Comparison of ENCODE assay signal across 22 mouse cellular contexts in genomic region chr9:48593915-48594314, GRCm38 (mm10). TPM values are rescaled to one million over a fixed set of nuclear protein-coding genes. Genes with fewer than 3 reads are reported as not detected.
DNase-seq lines count a peak whose midpoint lies in the region; ATAC-seq and TF ChIP-seq lines count a peak whose summit lies in the region.
"Had no signal": no experiment of that assay in that cellular context is flagged by ENCODE, and none has a peak within 500 bp of the region (broad histone marks: within the 10 kb centered on the region; RNA-seq: fewer than 3 reads in every experiment).

No protein-coding gene starts in this region.

- no peak overlapping the region for H3K27ac ChIP-seq in heart, embryonic 10.5 days
- H3K27ac ChIP-seq in heart, embryonic 11.5 days (ENCODE audit: low read depth, low read length): no peak overlapping the region
- H3K27ac ChIP-seq in liver, embryonic 14.5 days: no peak overlapping the region
- no peak overlapping the region for H3K27ac ChIP-seq in liver, embryonic 11.5 days (ENCODE audit: low read depth, low read length)
- H3K27ac ChIP-seq: embryonic facial prominence, embryonic 12.5 days; hindbrain, embryonic 13.5 days; intestine, embryonic 15.5 days; liver, embryonic 13.5 days; midbrain, embryonic 15.5 days had no signal

- no peaks in the 10 kb centered on the region for H3K9me3 ChIP-seq in heart, embryonic 10.5 days
- H3K9me3 ChIP-seq in heart, embryonic 11.5 days (replicated peaks; ENCODE audit: control insufficient read depth, low read length): no peaks in the 10 kb centered on the region
- H3K9me3 ChIP-seq in liver, embryonic 14.5 days (ENCODE audit: control insufficient read depth, low read length): no peaks in the 10 kb centered on the region
- no peaks in the 10 kb centered on the region for H3K9me3 ChIP-seq in liver, embryonic 11.5 days (ENCODE audit: control insufficient read depth, low read length)
- H3K9me3 ChIP-seq: embryonic facial prominence, embryonic 12.5 days; hindbrain, embryonic 13.5 days; intestine, embryonic 15.5 days; liver, embryonic 13.5 days; megakaryocyte, embryonic 14.5 days; midbrain, embryonic 15.5 days had no signal

- no peak overlapping the region for H3K4me3 ChIP-seq in heart, embryonic 10.5 days
- no peak overlapping the region for H3K4me3 ChIP-seq in heart, embryonic 11.5 days (ENCODE audit: low read depth, low read length)
- H3K4me3 ChIP-seq in liver, embryonic 14.5 days (ENCODE audit: insufficient read depth in 1 of 2, low read depth in 2 of 2, low read length in 2 of 2): no peak overlapping the region
- H3K4me3 ChIP-seq in liver, embryonic 11.5 days (ENCODE audit: low read depth, low read length): no peak overlapping the region
- H3K4me3 ChIP-seq: embryonic facial prominence, embryonic 12.5 days; erythroblast, embryonic 14.5 days; hindbrain, embryonic 13.5 days; intestine, embryonic 15.5 days; liver, embryonic 13.5 days; megakaryocyte, embryonic 14.5 days; midbrain, embryonic 15.5 days had no signal

- no peak for TF ChIP-seq EP300 in liver, embryonic 14.5 days (IDR thresholded peaks at IDR 0.05; ENCODE audit: low read depth)

- TF ChIP-seq CTCF in liver, embryonic 14.5 days (IDR thresholded peaks at IDR 0.05; ENCODE audit: low read depth): 0 out of 2 replicates have a peak, but pooled peaks have one; percentile 8

- no peak overlapping the region for H3K9ac ChIP-seq in heart, embryonic 11.5 days (ENCODE audit: low read depth, low read length)
- H3K9ac ChIP-seq in liver, embryonic 14.5 days (replicated peaks): no peak overlapping the region
- no peak overlapping the region for H3K9ac ChIP-seq in liver, embryonic 11.5 days (ENCODE audit: low read depth, low read length)
- H3K9ac ChIP-seq: embryonic facial prominence, embryonic 12.5 days; hindbrain, embryonic 13.5 days; intestine, embryonic 15.5 days; liver, embryonic 13.5 days; midbrain, embryonic 15.5 days had no signal

- no peak for ATAC-seq in heart, embryonic 11.5 days (replicated peaks; ENCODE audit: insufficient number of reproducible peaks, low FRiP score, low TSS enrichment)
- ATAC-seq in liver, embryonic 14.5 days (ENCODE audit: insufficient read depth): no peak
- ATAC-seq in liver, embryonic 11.5 days (replicated peaks; ENCODE audit: low FRiP score): no peak
- peak; percentile 90 for ATAC-seq in granulocyte monocyte progenitor cell, adult 5-6 weeks (replicated peaks; ENCODE audit: poor library complexity, severe bottlenecking)
- no peak for ATAC-seq in megakaryocyte-erythroid progenitor cell, adult 5-6 weeks (replicated peaks; ENCODE audit: low FRiP score, low TSS enrichment, poor library complexity, severe bottlenecking)
- ATAC-seq: forebrain, embryonic 14.5 days; intestine, embryonic 15.5 days; midbrain, embryonic 15.5 days had no signal

- H3K27me3 ChIP-seq in heart, embryonic 10.5 days (ENCODE audit: insufficient read depth, poor library complexity, severe bottlenecking): peaks cover 16% of the 10 kb centered on the region; the same call in 1 of the 2 replicates
- no peaks in the 10 kb centered on the region for H3K27me3 ChIP-seq in heart, embryonic 11.5 days (ENCODE audit: control insufficient read depth, insufficient read depth, low read length)
- no peaks in the 10 kb centered on the region for H3K27me3 ChIP-seq in liver, embryonic 14.5 days (ENCODE audit: control insufficient read depth, insufficient read depth, low read length)
- H3K27me3 ChIP-seq in liver, embryonic 11.5 days (replicated peaks; ENCODE audit: control insufficient read depth, insufficient read depth, low read length): no peaks in the 10 kb centered on the region; the same call in 1 of the 2 replicates
- H3K27me3 ChIP-seq: hindbrain, embryonic 13.5 days; intestine, embryonic 15.5 days; midbrain, embryonic 15.5 days had no signal

- WGBS in heart, embryonic 10.5 days: 52% methylated on average over 8 of the region's 8 CpGs
- 59% methylated on average over 8 of the region's 8 CpGs for WGBS in heart, embryonic 11.5 days (ENCODE audit: insufficient replicate concordance)
- WGBS in liver, embryonic 14.5 days (ENCODE audit: insufficient replicate concordance): 39% methylated on average over 8 of the region's 8 CpGs
- WGBS in liver, embryonic 11.5 days: 48% methylated on average over 8 of the region's 8 CpGs

- DNase-seq in heart, embryonic 10.5 days (ENCODE audit: low spot score): peak; percentile 67
- DNase-seq in liver, embryonic 14.5 days (ENCODE audit: low read depth in 3 of 3, low spot score in 3 of 3): no peak
- no peak for DNase-seq in liver, embryonic 11.5 days (ENCODE audit: low spot score)
- DNase-seq in neural tube, embryonic 10.5 days (ENCODE audit: extremely low spot score, low spot score): no peak
- DNase-seq: B cell, adult 2 months; cerebellum, adult 9-10 months; left cerebral cortex, postnatal 4 days; liver, embryonic 13.5 days; right cerebral cortex, postnatal 14 days; spleen, adult 18-20 months; thymus, adult 2 months had no signal

- H3K36me3 ChIP-seq in heart, embryonic 10.5 days: no peaks in the 10 kb centered on the region
- no peaks in the 10 kb centered on the region for H3K36me3 ChIP-seq in heart, embryonic 11.5 days (ENCODE audit: control insufficient read depth, insufficient read depth, low read length)
- H3K36me3 ChIP-seq in liver, embryonic 14.5 days (replicated peaks; ENCODE audit: control insufficient read depth, insufficient read depth, low read depth): no peaks in the 10 kb centered on the region
- H3K36me3 ChIP-seq in liver, embryonic 11.5 days (ENCODE audit: control insufficient read depth, insufficient read depth, low read length): no peaks in the 10 kb centered on the region
- H3K36me3 ChIP-seq: embryonic facial prominence, embryonic 12.5 days; hindbrain, embryonic 13.5 days; intestine, embryonic 15.5 days; liver, embryonic 13.5 days; midbrain, embryonic 15.5 days had no signal

- H3K4me2 ChIP-seq in heart, embryonic 11.5 days: no peak overlapping the region
- H3K4me2 ChIP-seq in liver, embryonic 14.5 days (ENCODE audit: low read depth): no peak overlapping the region
- H3K4me2 ChIP-seq in liver, embryonic 11.5 days: no peak overlapping the region
- H3K4me2 ChIP-seq: embryonic facial prominence, embryonic 12.5 days; hindbrain, embryonic 13.5 days; intestine, embryonic 15.5 days; liver, embryonic 13.5 days; midbrain, embryonic 15.5 days had no signal

- no peaks in the 10 kb centered on the region for H3K4me1 ChIP-seq in heart, embryonic 10.5 days
- no peaks in the 10 kb centered on the region for H3K4me1 ChIP-seq in heart, embryonic 11.5 days (ENCODE audit: control insufficient read depth, insufficient read depth, low read length)
- H3K4me1 ChIP-seq in liver, embryonic 14.5 days (replicated peaks; ENCODE audit: control insufficient read depth in 2 of 2, insufficient read depth in 2 of 2, low read length in 1 of 2): no peaks in the 10 kb centered on the region
- H3K4me1 ChIP-seq in liver, embryonic 11.5 days (replicated peaks; ENCODE audit: control insufficient read depth, insufficient read depth, low read length): no peaks in the 10 kb centered on the region
- H3K4me1 ChIP-seq: embryonic facial prominence, embryonic 12.5 days; intestine, embryonic 15.5 days; liver, embryonic 13.5 days; megakaryocyte, embryonic 14.5 days; midbrain, embryonic 15.5 days had no signal

RNA-seq across cellular contexts. Expression of gene Nnmt, which starts 11.0 kb away (rescaled TPM):
- polyA plus RNA-seq in heart, embryonic 10.5 days (2016; fragmentation: Nextera tagmentation; extraction: Ambion mirVana): 2.1 and 2.5 TPM in 2 replicates
- 3.4 and 4.2 TPM in 2 replicates for polyA plus RNA-seq in heart, embryonic 11.5 days (2014; fragmentation: Nextera tagmentation; extraction: Ambion mirVana)
- polyA plus RNA-seq in liver, embryonic 14.5 days (2012; rRNA removed): 0.04 TPM in 1 of 2 replicates, not detected in the other
- polyA plus RNA-seq in liver, embryonic 14.5 days (2014; fragmentation: Nextera tagmentation; extraction: Ambion mirVana): 0.14 and 0.19 TPM in 2 replicates
- 1.3 and 1.8 TPM in 2 replicates for polyA plus RNA-seq in liver, embryonic 11.5 days (2014; fragmentation: Nextera tagmentation; extraction: Ambion mirVana)
- total RNA-seq in granulocyte monocyte progenitor cell, adult 5-6 weeks (2014; fragmentation: Nextera tagmentation): not detected in 2 replicates
- total RNA-seq in granulocyte monocyte progenitor cell, adult 5-6 weeks (2017): not detected in 2 replicates
- not detected in 2 replicates for total RNA-seq in megakaryocyte-erythroid progenitor cell, adult 5-6 weeks (2014; fragmentation: Nextera tagmentation)
- not detected in 2 replicates for total RNA-seq in megakaryocyte-erythroid progenitor cell, adult 5-6 weeks (2017)
- total RNA-seq: neutrophil, adult 5-6 weeks had no signal
- polyA plus RNA-seq: erythroblast, embryonic 14.5 days had no signal
